Mouse (Mus musculus) limb, embryonic 11.5 days (tissue): Measurements from ENCODE around the gene Vtn. TPM values are rescaled to one million over a fixed set of nuclear protein-coding genes. Genes with fewer than 3 reads are reported as not detected.

Experiments
- ATAC-seq: fragments of 200-750 bp; cut with Nextera tagmentation; 2 replicates; pipeline ENCODE4 v1.8.0; 2017; ENCODE audit warnings: low read depth; ENCODE audit not compliant: insufficient number of reproducible peaks, low FRiP score, low TSS enrichment
- DNase-seq: peaks from one replicate; pipeline ENCODE4 v3.0.0-alpha.2; 2015; ENCODE audit warnings: low spot score
- H3K27ac ChIP-seq: fragments of 300-500 bp; sonication (generic); replicated peaks from 2 replicates; pipeline ENCODE4 v1.5.1; 2014; ENCODE audit warnings: low read depth, mild to moderate bottlenecking, low read length
- H3K27me3 ChIP-seq: fragments of 300-500 bp; sonication (generic); 2 replicates; pipeline ENCODE4 v1.6.1; 2014; ENCODE audit warnings: mild to moderate bottlenecking, low read length, mixed read lengths; ENCODE audit not compliant: control insufficient read depth, insufficient read depth
- H3K36me3 ChIP-seq: fragments of 300-500 bp; sonication (generic); 2 replicates; pipeline ENCODE4 v1.6.1; 2014; ENCODE audit warnings: mild to moderate bottlenecking, low read length, moderate library complexity, mixed read lengths; ENCODE audit not compliant: control insufficient read depth, insufficient read depth
- H3K4me1 ChIP-seq: fragments of 300-500 bp; sonication (generic); 2 replicates; pipeline ENCODE4 v1.6.1; 2014; ENCODE audit warnings: low read length, mixed read lengths; ENCODE audit not compliant: control insufficient read depth, insufficient read depth
- H3K4me2 ChIP-seq: fragments of 300-500 bp; sonication (generic); 2 replicates; pipeline ENCODE4 v1.6.1; 2014; ENCODE audit warnings: low read depth, mild to moderate bottlenecking, moderate library complexity; ENCODE audit not compliant: severe bottlenecking
- H3K4me3 ChIP-seq: fragments of 300-500 bp; sonication (generic); 2 replicates; pipeline ENCODE4 v1.5.1; 2014; ENCODE audit warnings: low read depth, low read length
- H3K9ac ChIP-seq: fragments of 300-500 bp; sonication (generic); 2 replicates; pipeline ENCODE4 v1.6.1; 2014; ENCODE audit warnings: mild to moderate bottlenecking, low read length
- H3K9me3 ChIP-seq: fragments of 300-500 bp; sonication (generic); 2 replicates; pipeline ENCODE4 v1.6.1; 2016; ENCODE audit warnings: low read length; ENCODE audit not compliant: control insufficient read depth
- WGBS: fragments of 180-500 bp; shearing (Covaris S2); extraction: QIAGEN DNeasy Blood & Tissue Kit; methylation state at CpG from one replicate; pipeline ENCODE4 v1.1.7; 2014; 5-methylcytosine and 5-hydroxymethylcytosine counted together
- polyA plus RNA-seq: library from polyadenylated mRNA; unstranded; fragments of >200 nt; fragmentation: Nextera tagmentation; extraction: Ambion mirVana; gene quantifications from 2 replicates; pipeline ENCODE4 v1.2.1, GENCODE M21; 2014

The Vtn gene
- polyA plus RNA-seq, 1 experiment from 2014 or later = 0.41 TPM

DNA sequence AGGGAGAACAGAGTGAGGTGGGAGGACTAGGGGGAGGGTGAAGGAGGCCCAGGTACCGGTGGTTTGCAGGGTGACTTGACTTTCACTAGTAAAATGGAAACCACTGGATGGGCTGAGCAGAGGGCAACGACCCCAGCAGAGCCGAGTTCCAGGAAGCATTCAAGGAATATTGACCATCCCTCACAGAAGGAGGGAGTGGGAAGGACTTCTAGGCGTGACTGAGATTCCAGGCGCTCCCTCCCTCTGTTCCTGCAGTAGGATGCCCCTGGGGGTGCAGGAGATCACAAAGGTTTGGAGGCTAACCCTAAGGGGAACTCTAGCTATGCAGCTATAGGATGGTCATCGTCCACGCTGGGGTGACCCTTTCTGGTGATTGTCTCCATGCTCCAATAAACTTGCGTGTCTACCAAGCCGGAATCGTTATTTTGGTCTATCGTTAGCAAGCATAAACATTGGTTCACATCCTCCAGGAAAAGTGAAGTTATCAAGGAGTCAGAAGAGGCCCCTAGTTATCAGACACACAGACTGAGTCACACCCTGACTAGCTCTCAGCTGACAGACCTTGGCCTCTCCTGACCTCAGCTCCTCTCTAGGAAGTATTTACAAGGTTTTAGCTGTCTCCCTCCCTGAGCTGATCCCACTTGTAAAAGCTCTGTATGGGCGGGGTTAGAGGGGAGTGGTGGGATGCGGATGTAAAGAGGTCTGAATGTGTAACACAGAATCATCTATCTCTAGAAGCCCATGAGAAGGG is 35.4 kb upstream of the Vtn start:
- Histone ChIP-seq H3K9me3 (no peaks in the 10 kb centered on the region), H3K27me3 (no peaks in the 10 kb centered on the region), H3K4me2 (no peak overlapping the region), H3K9ac (no peak overlapping the region), H3K36me3 (no peaks in the 10 kb centered on the region), H3K4me1 (0 out of 2 replicates have a peak, but pooled peaks cover 3% of the 10 kb centered on the region), H3K27ac (no peak overlapping the region), H3K4me3 (no peak overlapping the region)
- ATAC-seq (no peak), DNase-seq (no peak)
- 63% methylated on average over 13 of the region's 13 CpGs for WGBS

DNA sequence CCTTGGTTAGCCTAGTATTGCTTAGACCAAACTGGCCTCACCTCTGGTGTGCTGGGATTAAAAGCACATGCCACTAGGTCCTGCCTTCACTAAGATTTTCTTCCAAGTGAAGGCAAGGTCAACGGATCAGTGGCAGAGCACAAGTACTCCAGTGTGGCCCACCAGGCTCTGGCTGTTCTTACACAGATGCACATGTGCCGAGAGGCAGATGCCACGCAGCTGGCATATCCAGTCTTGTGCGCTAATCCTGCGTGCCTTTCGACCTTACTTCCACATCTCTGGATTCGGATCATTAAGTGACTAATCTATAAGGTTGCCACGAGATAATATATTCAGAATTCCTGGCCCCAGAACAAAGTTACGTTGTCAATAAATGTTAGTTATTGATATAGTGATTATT is 33.8 kb upstream of the Vtn start:
- Histone ChIP-seq H3K4me2 (peak overlapping the region; percentile 91), H3K27ac (no peak overlapping the region), H3K36me3 (no peaks in the 10 kb centered on the region), H3K9me3 (no peaks in the 10 kb centered on the region), H3K4me3 (peak overlapping the region; percentile 78), H3K4me1 (0 out of 2 replicates have a peak, but pooled peaks cover 3% of the 10 kb centered on the region), H3K27me3 (no peaks in the 10 kb centered on the region), H3K9ac (peak overlapping the region; percentile 86)
- ATAC-seq (no peak), DNase-seq (no peak)
- WGBS = 51% methylated on average over 9 of the region's 9 CpGs

DNA sequence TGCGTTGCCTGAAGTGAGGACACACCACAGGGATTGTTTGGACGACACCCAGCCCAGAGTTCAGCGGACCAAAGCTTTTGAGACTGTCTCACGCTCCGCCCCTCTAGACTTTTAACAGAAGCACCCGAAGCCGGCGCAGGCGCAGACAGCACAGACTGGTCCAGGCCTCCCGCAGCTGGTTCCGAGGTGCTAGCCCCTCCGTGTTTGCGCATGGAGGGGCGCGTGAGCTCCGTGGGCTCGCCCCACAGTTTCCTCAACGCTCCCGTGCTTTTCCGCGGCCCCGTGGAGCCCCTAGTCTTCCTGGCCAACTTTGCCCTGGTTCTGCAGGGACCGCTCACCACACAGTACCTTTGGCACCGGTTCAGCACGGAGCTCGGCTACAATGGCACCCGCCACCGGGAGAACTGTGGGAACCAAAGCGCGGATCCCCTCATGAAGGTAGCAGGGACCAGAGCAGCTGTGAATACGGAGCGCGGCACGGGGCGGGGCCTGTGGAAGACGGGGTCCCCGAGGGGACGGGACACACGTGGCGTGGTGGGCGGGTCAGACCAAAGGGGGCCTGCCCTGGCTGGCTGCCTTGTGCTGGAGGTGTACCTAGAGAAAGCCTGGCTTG is 33.2 kb upstream of the Vtn start, which contains the start of gene Slc46a1:
Gene Slc46a1, plus strand, starts transcription at position 130 of the 613 bp plus-strand sequence.
- H3K9ac ChIP-seq = peak within 1 kb of the TSS; percentile 86
- H3K9me3 ChIP-seq = no peaks in the 10 kb centered on the region
- H3K4me3 ChIP-seq = peak within 1 kb of the TSS; percentile 78
- H3K27me3 ChIP-seq = no peaks in the 10 kb centered on the region
- peak; percentile 93 for DNase-seq
- H3K36me3 ChIP-seq = no peaks in the 10 kb centered on the region
- H3K27ac ChIP-seq = peak within 1 kb of the TSS; percentile 90
- H3K4me2 ChIP-seq = peak within 1 kb of the TSS; percentile 91
- H3K4me1 ChIP-seq = 0 out of 2 replicates have a peak, but pooled peaks cover 3% of the 10 kb centered on the region
- WGBS = under 1% methylated on average over 41 of the region's 41 CpGs
- peak; percentile 96 for ATAC-seq

DNA sequence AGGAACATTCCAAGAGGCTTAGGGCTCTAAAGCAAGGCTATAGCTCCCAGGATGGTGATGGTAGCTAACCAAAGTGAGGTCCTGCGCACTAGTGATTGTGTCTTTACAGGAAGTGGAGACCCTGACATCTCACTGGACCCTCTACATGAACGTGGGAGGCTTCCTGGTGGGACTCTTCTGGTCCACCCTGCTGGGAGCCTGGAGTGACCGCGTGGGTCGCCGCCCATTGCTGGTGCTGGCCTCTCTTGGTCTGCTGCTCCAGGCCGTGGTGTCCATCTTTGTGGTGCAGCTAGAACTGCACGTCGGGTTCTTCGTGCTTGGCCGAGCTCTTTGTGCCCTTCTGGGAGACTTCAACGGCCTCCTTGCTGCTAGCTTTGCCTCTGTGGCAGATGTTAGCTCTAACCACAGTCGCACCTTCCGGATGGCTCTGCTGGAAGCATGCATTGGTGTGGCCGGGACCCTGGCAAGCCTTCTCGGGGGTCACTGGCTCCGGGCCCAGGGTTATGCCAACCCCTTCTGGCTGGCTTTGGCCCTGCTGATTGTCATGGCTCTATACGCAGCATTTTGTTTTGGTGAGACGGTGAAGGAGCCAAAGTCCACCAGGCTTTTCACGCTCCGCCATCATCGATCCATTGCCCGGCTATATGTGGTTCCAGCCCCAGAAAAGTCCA is 32.5 kb upstream of the Vtn start:
- Histone ChIP-seq H3K9me3 (no peaks in the 10 kb centered on the region), H3K36me3 (no peaks in the 10 kb centered on the region), H3K9ac (peak overlapping the region; percentile 86; the same call in 1 of the 2 replicates), H3K27me3 (no peaks in the 10 kb centered on the region), H3K4me1 (0 out of 2 replicates have a peak, but pooled peaks cover 3% of the 10 kb centered on the region), H3K4me3 (peak overlapping the region; percentile 78), H3K27ac (peak overlapping the region; percentile 90; the same call in 1 of the 2 replicates), H3K4me2 (peak overlapping the region; percentile 91)
- WGBS = 77% methylated on average over 23 of the region's 23 CpGs
- DNase-seq (no peak), ATAC-seq (peak; percentile 28; the same call in 1 of the 2 replicates)

DNA sequence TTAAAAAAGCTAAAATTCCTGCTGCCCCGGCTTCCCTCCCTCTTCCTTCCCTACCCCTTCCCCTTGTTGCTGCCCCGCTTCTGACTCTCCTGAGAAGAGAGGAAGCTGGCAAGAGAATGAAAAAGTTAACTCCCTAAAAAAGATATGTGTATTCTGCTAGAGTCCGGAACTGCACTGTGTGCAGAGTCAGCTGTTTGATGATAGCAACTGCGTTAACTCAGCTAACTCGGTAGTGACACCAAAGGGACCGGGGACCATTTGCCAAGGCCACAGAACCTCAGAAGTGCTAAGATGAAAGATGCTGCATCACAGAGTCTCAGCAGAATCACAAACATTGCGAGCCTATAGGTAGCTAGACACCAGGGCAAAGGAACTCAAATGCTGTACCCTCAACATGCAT is 31.4 kb upstream of the Vtn start:
- no peaks in the 10 kb centered on the region for H3K36me3 ChIP-seq
- no peak for DNase-seq
- WGBS = 86% methylated on average over 7 of the region's 7 CpGs
- no peak overlapping the region for H3K27ac ChIP-seq
- 0 out of 2 replicates have a peak, but pooled peaks cover 3% of the 10 kb centered on the region for H3K4me1 ChIP-seq
- no peak overlapping the region for H3K9ac ChIP-seq
- no peaks in the 10 kb centered on the region for H3K9me3 ChIP-seq
- ATAC-seq = no peak
- no peak overlapping the region for H3K4me3 ChIP-seq
- no peak overlapping the region for H3K4me2 ChIP-seq
- no peaks in the 10 kb centered on the region for H3K27me3 ChIP-seq

DNA sequence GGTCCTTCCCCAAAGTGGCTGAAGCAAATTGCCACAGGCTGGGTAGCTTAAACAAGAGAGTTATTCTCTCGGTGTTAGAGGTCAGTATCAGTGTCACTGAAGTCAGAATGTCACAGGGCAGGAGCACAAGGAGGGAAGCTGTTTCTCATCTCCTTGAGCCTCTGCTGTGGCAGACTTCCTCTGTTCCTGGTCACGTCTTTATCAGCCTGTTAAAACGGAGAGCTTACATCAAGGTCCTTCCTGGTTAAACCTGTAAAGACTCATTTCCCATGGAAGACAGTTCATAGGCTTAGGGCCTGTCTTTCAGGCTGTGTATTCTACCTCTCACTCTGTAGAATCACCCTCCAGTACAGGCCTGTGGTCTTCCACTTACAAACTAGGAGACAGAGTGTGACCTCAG is 31.0 kb upstream of the Vtn start:
- Histone ChIP-seq H3K27me3 (no peaks in the 10 kb centered on the region), H3K36me3 (no peaks in the 10 kb centered on the region), H3K9me3 (no peaks in the 10 kb centered on the region), H3K4me2 (no peak overlapping the region), H3K9ac (no peak overlapping the region), H3K4me3 (no peak overlapping the region), H3K27ac (no peak overlapping the region), H3K4me1 (0 out of 2 replicates have a peak, but pooled peaks cover 3% of the 10 kb centered on the region)
- ATAC-seq (no peak), DNase-seq (no peak)
- WGBS = 36% methylated on average over 3 of the region's 3 CpGs

DNA sequence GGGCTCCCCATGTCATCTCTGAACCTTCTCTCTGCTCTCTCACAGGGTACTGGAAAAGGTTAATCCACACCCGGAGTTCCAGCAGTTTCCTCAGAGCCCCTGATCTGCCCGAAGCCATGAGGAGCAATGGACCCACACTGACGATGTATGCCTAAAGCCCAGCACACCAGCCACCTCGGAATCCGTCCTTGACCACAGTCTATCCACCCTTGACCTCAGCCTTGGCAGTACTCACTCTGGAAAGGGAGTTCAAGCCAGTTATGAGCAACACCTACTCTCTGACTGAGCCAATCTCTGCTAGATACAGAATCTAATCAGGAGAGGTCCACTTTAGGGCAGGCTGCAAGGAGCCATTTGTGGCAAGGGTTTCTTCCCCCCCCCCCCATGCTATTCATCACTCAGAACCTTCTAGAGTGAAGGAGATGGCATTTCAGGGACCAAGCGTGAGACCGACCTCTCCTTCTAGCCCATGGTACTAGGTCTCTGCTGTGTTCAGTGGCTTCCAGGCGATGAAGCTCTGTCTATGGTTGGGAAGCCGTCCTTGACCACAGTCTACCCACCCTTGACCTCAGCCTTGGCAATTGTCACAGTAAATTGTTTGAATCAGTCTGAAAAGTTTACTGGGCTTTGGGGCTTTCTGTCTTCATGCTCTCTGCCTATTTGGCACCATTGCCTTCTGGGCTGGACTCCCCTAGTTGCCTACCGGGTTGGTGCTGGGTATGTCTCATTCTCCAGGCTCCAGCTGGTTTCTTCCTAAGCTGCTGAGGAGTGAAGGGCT is 27.4 kb upstream of the Vtn start:
- Histone ChIP-seq H3K27me3 (no peaks in the 10 kb centered on the region), H3K9ac (no peak overlapping the region), H3K4me1 (no peaks in the 10 kb centered on the region), H3K27ac (no peak overlapping the region), H3K4me2 (no peak overlapping the region), H3K9me3 (no peaks in the 10 kb centered on the region), H3K4me3 (no peak overlapping the region), H3K36me3 (no peaks in the 10 kb centered on the region)
- DNase-seq (no peak), ATAC-seq (no peak)
- WGBS = 93% methylated on average over 10 of the region's 10 CpGs

DNA sequence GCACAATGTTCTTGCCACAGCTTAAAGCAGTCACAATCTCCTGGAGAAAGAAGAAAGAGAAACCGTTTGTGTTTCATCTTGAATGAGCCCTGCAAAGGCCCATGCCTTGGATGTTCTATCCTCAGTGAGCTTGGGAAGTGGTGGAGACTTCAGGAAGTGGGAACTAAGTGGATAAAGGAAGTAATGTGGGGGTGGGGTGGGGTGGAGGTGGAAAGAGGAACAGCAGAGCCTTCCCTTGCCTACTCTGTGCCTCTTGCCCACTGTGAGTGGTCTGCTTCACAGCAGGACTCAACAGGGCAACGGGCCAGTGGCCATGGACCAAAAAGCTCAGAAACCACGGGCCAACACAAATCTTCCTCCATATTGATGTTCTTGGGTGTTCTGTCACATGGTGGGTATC is 23.6 kb upstream of the Vtn start:
- 82% methylated on average over 3 of the region's 3 CpGs for WGBS
- Histone ChIP-seq H3K9me3 (no peaks in the 10 kb centered on the region), H3K36me3 (no peaks in the 10 kb centered on the region), H3K4me3 (no peak overlapping the region), H3K4me1 (no peaks in the 10 kb centered on the region), H3K27me3 (no peaks in the 10 kb centered on the region), H3K9ac (no peak overlapping the region), H3K4me2 (no peak overlapping the region), H3K27ac (no peak overlapping the region)
- no peak for ATAC-seq
- DNase-seq = no peak
